Mouse (Mus musculus) megakaryocyte, embryonic 14.5 days (primary cell): Measurements from ENCODE around the gene Arx.

ENCODE experiments used
- FLI1 ChIP-seq: IDR thresholded peaks from 2 replicates; pipeline ENCODE4 v1.6.1; 2012; ENCODE audit warnings: low read length, inconsistent platforms, mixed read lengths
- GATA1 ChIP-seq: IDR thresholded peaks from 3 replicates; pipeline ENCODE4 v1.6.1; 2012; ENCODE audit warnings: mixed read lengths, low read length, inconsistent platforms, borderline replicate concordance

DNA sequence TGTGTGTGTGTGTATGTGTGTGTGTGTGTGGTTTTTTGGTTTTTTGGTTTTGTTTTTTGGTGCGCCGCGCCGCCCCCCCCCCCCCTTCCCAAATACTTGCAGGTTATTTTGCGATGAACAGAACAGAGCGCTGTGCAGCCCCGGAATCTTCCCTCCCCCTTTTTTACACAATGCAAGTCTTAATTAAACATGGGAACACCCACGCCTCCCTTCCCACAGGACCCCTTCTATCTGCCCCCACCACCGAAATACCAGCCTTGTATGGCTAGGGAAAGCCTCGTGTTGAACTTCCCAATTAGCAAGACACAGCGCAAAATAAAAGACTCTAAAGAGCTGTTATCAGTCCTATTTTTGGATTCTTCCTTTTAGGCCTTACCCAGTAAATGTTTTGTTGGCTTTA is 6.3 kb upstream of the Arx start:
- TF ChIP-seq GATA1 (no peak), FLI1 (no peak)
